Mouse (Mus musculus) bone marrow, adult 2 months (tissue): ENCODE results near the gene Tns3.

ENCODE experiments used
- CTCF ChIP-seq: fragments of 200-500 bp; IDR thresholded peaks from 2 replicates; pipeline ENCODE4 v1.5.1; 2011; ENCODE audit warnings: low read length, control low read depth; ENCODE audit not compliant: control insufficient read depth, insufficient read depth
- POLR2A ChIP-seq: fragments of 200-500 bp; IDR thresholded peaks from 2 replicates; pipeline ENCODE4 v1.6.1; 2011; ENCODE audit warnings: low read depth, mild to moderate bottlenecking, control low read depth, low read length, borderline replicate concordance; ENCODE audit not compliant: control insufficient read depth

GRCm38 (mm10) chr11:8660951-8661350 lies 3.4 kb downstream of the Tns3 start:
- no peak for TF ChIP-seq CTCF
- TF ChIP-seq POLR2A, result no peak
